Mouse (Mus musculus) liver, embryonic 14.5 days (tissue): ENCODE results near the gene Neu2.

Experiments used
- CTCF ChIP-seq: IDR thresholded peaks from 2 replicates; pipeline ENCODE4 v1.5.1; 2016; ENCODE audit warnings: antibody characterized with exemption, low read depth, control low read depth
- EP300 ChIP-seq: IDR thresholded peaks from 2 replicates; pipeline ENCODE4 v1.6.1; 2016; ENCODE audit warnings: antibody characterized with exemption, low read depth

GRCm38 (mm10) chr1:87525041-87525440, 15.4 kb downstream of the Neu2 start:
- TF ChIP-seq CTCF, result no peak
- TF ChIP-seq EP300, result no peak
